ENCODE assay signal across 8 mouse cellular contexts in genomic region chr9:75231841-75232746, GRCm38 (mm10). TPM values are rescaled to one million over a fixed set of nuclear protein-coding genes. Genes with fewer than 3 reads are reported as not detected.
DNase-seq lines count a peak whose midpoint lies in the region; ATAC-seq and TF ChIP-seq lines count a peak whose summit lies in the region.

Gene Myo5c, plus strand, starts transcription at chr9:75232020.

- no peaks in the 10 kb centered on the region for H3K36me3 ChIP-seq in forebrain, embryonic 15.5 days
- no peaks in the 10 kb centered on the region for H3K36me3 ChIP-seq in hindbrain, embryonic 11.5 days (ENCODE audit: control insufficient read depth, insufficient read depth, low read length)
- no peaks in the 10 kb centered on the region for H3K36me3 ChIP-seq in limb, embryonic 13.5 days
- H3K36me3 ChIP-seq in midbrain, embryonic 13.5 days = no peaks in the 10 kb centered on the region

- H3K9me3 ChIP-seq in forebrain, embryonic 15.5 days = no peaks in the 10 kb centered on the region
- no peaks in the 10 kb centered on the region for H3K9me3 ChIP-seq in hindbrain, embryonic 11.5 days (ENCODE audit: control insufficient read depth, low read length)
- no peaks in the 10 kb centered on the region for H3K9me3 ChIP-seq in limb, embryonic 13.5 days
- no peaks in the 10 kb centered on the region for H3K9me3 ChIP-seq in midbrain, embryonic 13.5 days

- ATAC-seq in forebrain, embryonic 15.5 days (replicated peaks) = peak; percentile 27; the same call in 1 of the 2 replicates
- ATAC-seq in hindbrain, embryonic 11.5 days (ENCODE audit: low FRiP score) = peak; percentile 47; the same call in 1 of the 2 replicates
- ATAC-seq in limb, embryonic 13.5 days (ENCODE audit: low FRiP score, low read depth) = no peak; the same call in 1 of the 2 replicates
- ATAC-seq in midbrain, embryonic 13.5 days = peak; percentile 66

- no peak for TF ChIP-seq CTCF in left cerebral cortex, adult 2 months (IDR thresholded peaks at IDR 0.05)

- peaks cover 9% of the 10 kb centered on the region for H3K4me1 ChIP-seq in forebrain, embryonic 15.5 days
- peaks cover 5% of the 10 kb centered on the region; the same call in 1 of the 2 replicates for H3K4me1 ChIP-seq in hindbrain, embryonic 11.5 days (replicated peaks; ENCODE audit: control insufficient read depth, insufficient read depth, low read length)
- H3K4me1 ChIP-seq in limb, embryonic 13.5 days = peaks cover 16% of the 10 kb centered on the region
- peaks cover 10% of the 10 kb centered on the region for H3K4me1 ChIP-seq in midbrain, embryonic 13.5 days (replicated peaks)

- peak within 1 kb of the TSS; percentile 42 for H3K4me2 ChIP-seq in forebrain, embryonic 15.5 days (replicated peaks)
- peak within 1 kb of the TSS; percentile 63 for H3K4me2 ChIP-seq in hindbrain, embryonic 11.5 days (replicated peaks; ENCODE audit: low read depth, low read length)
- peak within 1 kb of the TSS; percentile 79 for H3K4me2 ChIP-seq in limb, embryonic 13.5 days (replicated peaks)
- peak within 1 kb of the TSS; percentile 66 for H3K4me2 ChIP-seq in midbrain, embryonic 13.5 days (replicated peaks)

- intact Hi-C loops in left cerebral cortex, adult 2 months (cut with DNase I) = no loop called here

- WGBS in forebrain, embryonic 15.5 days = 2% methylated on average over 48 of the region's 48 CpGs
- 3% methylated on average over 48 of the region's 48 CpGs for WGBS in hindbrain, embryonic 11.5 days
- 3% methylated on average over 48 of the region's 48 CpGs for WGBS in limb, embryonic 13.5 days
- WGBS in midbrain, embryonic 13.5 days = 4% methylated on average over 48 of the region's 48 CpGs

- peaks cover 11% of the 10 kb centered on the region; the same call in 1 of the 2 replicates for H3K27me3 ChIP-seq in forebrain, embryonic 15.5 days
- peaks cover 21% of the 10 kb centered on the region for H3K27me3 ChIP-seq in hindbrain, embryonic 11.5 days (ENCODE audit: control insufficient read depth, insufficient read depth, low read length)
- peaks cover 49% of the 10 kb centered on the region for H3K27me3 ChIP-seq in limb, embryonic 13.5 days
- peaks cover 42% of the 10 kb centered on the region for H3K27me3 ChIP-seq in midbrain, embryonic 13.5 days

- H3K27ac ChIP-seq in left cerebral cortex, adult 2 months = peak within 1 kb of the TSS; percentile 85
- no peak within 1 kb of the TSS for H3K27ac ChIP-seq in forebrain, embryonic 15.5 days (replicated peaks)
- no peak within 1 kb of the TSS for H3K27ac ChIP-seq in hindbrain, embryonic 11.5 days (ENCODE audit: low read depth, low read length)
- H3K27ac ChIP-seq in limb, embryonic 13.5 days = no peak within 1 kb of the TSS
- H3K27ac ChIP-seq in midbrain, embryonic 13.5 days = no peak within 1 kb of the TSS

- H3K4me3 ChIP-seq in left cerebral cortex, adult 2 months = peak within 1 kb of the TSS; percentile 33
- H3K4me3 ChIP-seq in forebrain, embryonic 15.5 days = peak within 1 kb of the TSS; percentile 26
- H3K4me3 ChIP-seq in hindbrain, embryonic 11.5 days (ENCODE audit: low read depth, low read length) = peak within 1 kb of the TSS; percentile 35
- H3K4me3 ChIP-seq in limb, embryonic 13.5 days = peak within 1 kb of the TSS; percentile 45
- peak within 1 kb of the TSS; percentile 36 for H3K4me3 ChIP-seq in midbrain, embryonic 13.5 days (replicated peaks)

- DNase-seq in left cerebral cortex, adult 2 months (ENCODE audit: extremely low spot score in 1 of 2, low spot score in 2 of 2) = no peak
- DNase-seq in left cerebral cortex, adult 18-20 months (ENCODE audit: low spot score in 2 of 2) = no peak
- peak; percentile 48 for DNase-seq in hindbrain, embryonic 11.5 days (ENCODE audit: low spot score)
- DNase-seq in spleen, postnatal 10 days (ENCODE audit: low spot score in 2 of 2) = no peak
- DNase-seq in spleen, postnatal 4 days (ENCODE audit: low spot score in 2 of 2) = no peak

- H3K9ac ChIP-seq in forebrain, embryonic 15.5 days (replicated peaks) = no peak within 1 kb of the TSS
- H3K9ac ChIP-seq in hindbrain, embryonic 11.5 days (ENCODE audit: low read depth, low read length) = peak within 1 kb of the TSS; percentile 17; the same call in 1 of the 2 replicates
- peak within 1 kb of the TSS; percentile 58; the same call in 1 of the 2 replicates for H3K9ac ChIP-seq in limb, embryonic 13.5 days
- peak within 1 kb of the TSS; percentile 23; the same call in 1 of the 2 replicates for H3K9ac ChIP-seq in midbrain, embryonic 13.5 days (replicated peaks)

RNA-seq across cellular contexts. Expression of gene Myo5c, which starts in this region (rescaled TPM):
- 1 to 10 TPM; 7.0 to 7.2 TPM for total RNA-seq in left cerebral cortex, adult 2 months (2021)
- total RNA-seq in left cerebral cortex, adult 18-20 months (2021) = 1 to 10 TPM; 4.4 to 8.4 TPM
- polyA plus RNA-seq in forebrain, embryonic 15.5 days (2015; fragmentation: Nextera tagmentation; extraction: Ambion mirVana) = 0.18 and 0.31 TPM in 2 replicates
- 0.34 and 0.61 TPM in 2 replicates for polyA plus RNA-seq in hindbrain, embryonic 11.5 days (2014; fragmentation: Nextera tagmentation; extraction: Ambion mirVana)
- polyA plus RNA-seq in limb, embryonic 13.5 days (2015; fragmentation: Nextera tagmentation; extraction: Ambion mirVana) = 0.14 and 0.24 TPM in 2 replicates
- polyA plus RNA-seq in midbrain, embryonic 13.5 days (2015; fragmentation: Nextera tagmentation; extraction: Ambion mirVana) = 0.50 and 0.59 TPM in 2 replicates

Comparison
In these comparisons a context has a peak if more than half of its experiments do, and no peak if none do; other contexts are left out.
1. Peak in ATAC-seq, H3K4me3 ChIP-seq and H3K4me2 ChIP-seq in forebrain, embryonic 15.5 days; RNA of the gene not detected or under 1 TPM.
2. Peak in DNase-seq, ATAC-seq, H3K4me3 ChIP-seq, H3K9ac ChIP-seq and H3K4me2 ChIP-seq in hindbrain, embryonic 11.5 days; RNA of the gene not detected or under 1 TPM.
3. Peak in ATAC-seq, H3K4me3 ChIP-seq, H3K9ac ChIP-seq and H3K4me2 ChIP-seq in midbrain, embryonic 13.5 days; RNA of the gene not detected or under 1 TPM.